Mouse (Mus musculus) E14TG2a.4 (cell line): Measurements from ENCODE around the gene Dagla.

ENCODE experiments used
- CTCF ChIP-seq: conservative IDR thresholded peaks from 2 replicates; pipeline ENCODE4 v1.5.1; 2014; ENCODE audit warnings: low read length
- NANOG ChIP-seq: IDR thresholded peaks from 2 replicates; pipeline ENCODE4 v1.6.1; 2014; ENCODE audit warnings: borderline replicate concordance, low read length, mixed read lengths
- POU5F1 ChIP-seq: IDR thresholded peaks from 2 replicates; pipeline ENCODE4 v1.6.1; 2014; ENCODE audit warnings: low read length, borderline replicate concordance

DNA sequence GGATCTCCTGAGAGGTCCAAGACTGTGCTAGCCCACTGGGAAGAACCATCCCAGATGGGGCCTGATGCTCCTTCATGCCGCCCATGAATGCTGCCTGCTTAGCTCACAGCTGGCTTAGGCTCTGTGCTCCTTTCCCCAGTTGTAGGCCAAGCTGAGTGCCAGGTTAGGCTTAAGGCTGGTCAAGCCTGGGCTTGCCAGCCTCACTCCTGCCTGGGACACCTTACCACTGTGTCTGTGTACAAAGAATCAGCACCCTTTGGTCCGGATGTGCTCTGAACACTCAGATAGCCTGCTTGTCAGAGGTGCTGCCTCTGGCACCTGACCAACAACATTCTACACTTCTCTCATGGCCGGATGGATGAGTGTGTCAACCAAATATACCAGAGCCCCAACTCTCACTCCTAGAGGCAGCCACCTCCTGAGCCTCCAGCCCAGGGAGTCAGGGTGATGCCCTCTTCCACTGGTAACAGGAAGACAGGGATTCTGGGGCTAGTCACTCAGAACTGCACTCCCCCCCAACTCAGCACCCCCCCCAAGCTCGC is 15.0 kb downstream of the Dagla start:
- no peak for TF ChIP-seq CTCF
- TF ChIP-seq NANOG, result no peak
- TF ChIP-seq POU5F1, result no peak
